Mouse (Mus musculus) heart, adult 2 months (tissue): ENCODE data around the gene Mrps10. TPM values are rescaled to one million over a fixed set of nuclear protein-coding genes. Genes with fewer than 3 reads are reported as not detected.

Source experiments
- DNase-seq, 2 experiments: peaks; one replicate each; pipeline ENCODE4 v3.0.0; 2021
- H3K27ac ChIP-seq: fragments of 200-600 bp; 2 replicates; pipeline ENCODE4 v1.8.1; 2022
- H3K27me3 ChIP-seq: fragments of 200-500 bp; 2 replicates; pipeline ENCODE4 v1.6.1; 2012; ENCODE audit warnings: mild to moderate bottlenecking, low read length, inconsistent platforms, mixed read lengths; ENCODE audit not compliant: control insufficient read depth, insufficient read depth
- H3K36me3 ChIP-seq: fragments of 200-500 bp; 2 replicates; pipeline ENCODE4 v1.6.1; 2012; ENCODE audit warnings: low read length, inconsistent platforms; ENCODE audit not compliant: control insufficient read depth, insufficient read depth
- H3K4me1 ChIP-seq: fragments of 200-500 bp; 2 replicates; pipeline ENCODE4 v1.6.1; 2011; ENCODE audit warnings: low read length; ENCODE audit not compliant: control insufficient read depth, insufficient read depth
- H3K4me3 ChIP-seq: fragments of 200-600 bp; 2 replicates; pipeline ENCODE4 v1.8.1; 2022
- H3K79me2 ChIP-seq: fragments of 200-500 bp; replicated peaks from 2 replicates; pipeline ENCODE4 v1.6.1; 2012; ENCODE audit warnings: mild to moderate bottlenecking, inconsistent platforms, low read length, moderate library complexity, mixed read lengths; ENCODE audit not compliant: control insufficient read depth, insufficient read depth
- H3K9ac ChIP-seq: fragments of 200-500 bp; 2 replicates; pipeline ENCODE4 v1.6.1; 2012; ENCODE audit warnings: low read depth, mild to moderate bottlenecking, control low read depth, inconsistent platforms, low read length, mixed read lengths
- CTCF ChIP-seq: fragments of 200-600 bp; IDR thresholded peaks from 2 replicates; pipeline ENCODE4 v1.8.1; 2022; ENCODE audit warnings: antibody characterized with exemption, mild to moderate bottlenecking, moderate library complexity
- EP300 ChIP-seq: fragments of 200-500 bp; IDR thresholded peaks from 2 replicates; pipeline ENCODE4 v1.6.1; 2011; ENCODE audit warnings: low read depth, low read length, control low read depth; ENCODE audit not compliant: insufficient read depth
- POLR2A ChIP-seq: fragments of 200-500 bp; IDR thresholded peaks from 2 replicates; pipeline ENCODE4 v1.6.1; 2011; ENCODE audit warnings: mild to moderate bottlenecking, low read depth, low read length, control low read depth; ENCODE audit not compliant: insufficient read depth
- WGBS: fragments of 180-500 bp; shearing (Covaris S2); methylation state at CpG from one replicate; pipeline ENCODE4 v1.1.7; 2018; 5-methylcytosine and 5-hydroxymethylcytosine counted together
- intact Hi-C: fragments of 180-260 bp; cut with DNase I; formaldehyde crosslinking; loops from one replicate; pipeline ENCODE4 v1.15.1; 2025
- polyA plus RNA-seq: library from polyadenylated mRNA; depleted of rRNA; stranded (reverse); fragments of >200 nt; gene quantifications from 2 replicates; pipeline ENCODE4 v1.2.3, GENCODE M21; 2012; rRNA removed
- total RNA-seq, 2 experiments: library from RNA; stranded (reverse); gene quantifications; 2 replicates each; pipeline ENCODE4 v1.2.3; 2021

Mrps10 gene
- total and polyA plus RNA-seq, 3 experiments: 18.2 to 22.5 (median 19.9) TPM

- no peak overlapping the region for H3K9ac ChIP-seq
- no peak overlapping the region for H3K4me3 ChIP-seq
- no peaks in the 10 kb centered on the region for H3K36me3 ChIP-seq
- H3K4me1 ChIP-seq: peaks cover 3% of the 10 kb centered on the region; the same call in 1 of the 2 replicates
- no peak for TF ChIP-seq CTCF
- no peaks in the 10 kb centered on the region for H3K27me3 ChIP-seq
- intact Hi-C loops: no loop called here
- no peak for DNase-seq
- 45% methylated on average over 6 of the region's 6 CpGs for WGBS
- no peak overlapping the region for H3K27ac ChIP-seq
- no peaks in the 10 kb centered on the region for H3K79me2 ChIP-seq
These were observed 55.5 kb downstream of the Mrps10 start for GRCm38 (mm10) chr17:47424186-47424585.

GRCm38 (mm10) chr17:47427316-47427715 is 58.6 kb downstream of the Mrps10 start:
- no peak overlapping the region for H3K27ac ChIP-seq
- WGBS: 83% methylated on average over 6 of the region's 6 CpGs
- no peak for DNase-seq

GRCm38 (mm10) chr17:47428831-47429304 is 60.2 kb downstream of the Mrps10 start:
- TF ChIP-seq CTCF (peak; percentile 57), POLR2A (no peak)
- H3K27me3 ChIP-seq: no peaks in the 10 kb centered on the region
- H3K4me3 ChIP-seq: no peak overlapping the region
- DNase-seq: peak; percentile 38 to 54
- no peak overlapping the region for H3K27ac ChIP-seq
- peaks cover 3% of the 10 kb centered on the region; the same call in 1 of the 2 replicates for H3K4me1 ChIP-seq
- no peak overlapping the region for H3K9ac ChIP-seq
- no peaks in the 10 kb centered on the region for H3K36me3 ChIP-seq
- no peaks in the 10 kb centered on the region for H3K79me2 ChIP-seq
- intact Hi-C loops: no loop called here
- 11% methylated on average over 8 of the region's 8 CpGs for WGBS

More at GRCm38 (mm10) chr17:47427316-47427715, 58.6 kb downstream of the Mrps10 start:
- intact Hi-C loops: no loop called here
- Histone ChIP-seq H3K27me3 (no peaks in the 10 kb centered on the region), H3K4me3 (no peak overlapping the region), H3K79me2 (no peaks in the 10 kb centered on the region), H3K36me3 (no peaks in the 10 kb centered on the region), H3K9ac (no peak overlapping the region), H3K4me1 (peaks cover 3% of the 10 kb centered on the region; the same call in 1 of the 2 replicates)
- TF ChIP-seq CTCF: no peak
- TF ChIP-seq EP300: no peak
- TF ChIP-seq POLR2A: no peak

- no peaks in the 10 kb centered on the region for H3K27me3 ChIP-seq
- no peaks in the 10 kb centered on the region for H3K79me2 ChIP-seq
- no peaks in the 10 kb centered on the region for H3K36me3 ChIP-seq
- H3K4me1 ChIP-seq: peaks cover 3% of the 10 kb centered on the region; the same call in 1 of the 2 replicates
- WGBS: 72% methylated on average over 5 of the region's 5 CpGs
- no peak overlapping the region for H3K9ac ChIP-seq
- intact Hi-C loops: no loop called here
- no peak for DNase-seq
- TF ChIP-seq POLR2A: no peak
- peak; percentile 31 for TF ChIP-seq CTCF
- no peak overlapping the region for H3K27ac ChIP-seq
- no peak overlapping the region for H3K4me3 ChIP-seq
These were observed 62.1 kb downstream of the Mrps10 start for GRCm38 (mm10) chr17:47430815-47431214.

Other genes with a start within 250 kb of the Mrps10 start
- gene Guca1b, start 16.5 kb downstream of the Mrps10 start, total RNA-seq: under 1 TPM; 0.23 to 0.43 TPM
- 0.86 and 1.1 TPM in 2 replicates for gene Guca1b, start 16.5 kb downstream of the Mrps10 start, polyA plus RNA-seq
- under 1 TPM; 0.34 to 0.39 TPM for gene Guca1a, start 31.7 kb downstream of the Mrps10 start, total RNA-seq
- gene Guca1a, start 31.7 kb downstream of the Mrps10 start, polyA plus RNA-seq: 0.55 and 0.61 TPM in 2 replicates
- gene AI661453, start 67.7 kb downstream of the Mrps10 start, total RNA-seq: 1 to 10 TPM; 1.2 to 1.4 TPM
- gene AI661453, start 67.7 kb downstream of the Mrps10 start, polyA plus RNA-seq: 0.64 and 1.00 TPM in 2 replicates
- gene 1700001C19Rik, start 68.5 kb downstream of the Mrps10 start, total RNA-seq: not detected
- gene 1700001C19Rik, start 68.5 kb downstream of the Mrps10 start, polyA plus RNA-seq: 0.44 and 0.76 TPM in 2 replicates
- gene Taf8, start 133.4 kb downstream of the Mrps10 start, total RNA-seq: 10 to 100 TPM; 10.8 to 12.5 TPM
- gene Taf8, start 133.4 kb downstream of the Mrps10 start, polyA plus RNA-seq: 14.2 and 21.0 TPM in 2 replicates
- 10 to 100 TPM; 75.9 to 83.7 TPM for gene Ccnd3, start 136.2 kb downstream of the Mrps10 start, total RNA-seq
- gene Ccnd3, start 136.2 kb downstream of the Mrps10 start, polyA plus RNA-seq: 75.1 and 77.5 TPM in 2 replicates
- 10 to 100 TPM; 15.7 to 15.9 TPM for gene Bysl, start 242.6 kb downstream of the Mrps10 start, total RNA-seq
- 13.2 and 15.6 TPM in 2 replicates for gene Bysl, start 242.6 kb downstream of the Mrps10 start, polyA plus RNA-seq
- 10 to 100 TPM; 13.5 to 15.0 TPM for gene Med20, start 242.7 kb downstream of the Mrps10 start, total RNA-seq
- 17.4 and 25.1 TPM in 2 replicates for gene Med20, start 242.7 kb downstream of the Mrps10 start, polyA plus RNA-seq
- gene Gm20517, start 242.7 kb downstream of the Mrps10 start, total RNA-seq: 1 to 10 TPM; 2.8 TPM
- 0.27 and 1.5 TPM in 2 replicates for gene Gm20517, start 242.7 kb downstream of the Mrps10 start, polyA plus RNA-seq